Mouse (Mus musculus): ENCODE measurements around the gene Rasl10a. TPM values are rescaled to one million over a fixed set of nuclear protein-coding genes. Genes with fewer than 3 reads are reported as not detected.

Gene Rasl10a
- polyA plus RNA-seq, 1 experiment from 2014 or later = 0.75 TPM

GRCm38 (mm10) chr11:5042645-5043381 is 15.1 kb upstream of the Rasl10a start:
- DNase-seq (ENCODE audit: low spot score) (no peak), ATAC-seq (replicated peaks; ENCODE audit: low FRiP score) (no peak)
- 80% methylated on average over 8 of the region's 8 CpGs for WGBS
- Histone ChIP-seq H3K36me3 (ENCODE audit: control insufficient read depth, insufficient read depth, low read length) (peaks cover 33% of the 10 kb centered on the region), H3K9me3 (ENCODE audit: control insufficient read depth, low read length) (no peaks in the 10 kb centered on the region), H3K9ac (ENCODE audit: low read depth, low read length) (no peak overlapping the region), H3K27me3 (replicated peaks; ENCODE audit: control insufficient read depth, insufficient read depth, low read length) (no peaks in the 10 kb centered on the region), H3K4me2 (no peak overlapping the region), H3K4me3 (ENCODE audit: low read depth, low read length) (no peak overlapping the region), H3K27ac (ENCODE audit: low read depth, low read length) (no peak overlapping the region), H3K4me1 (replicated peaks; ENCODE audit: control insufficient read depth, insufficient read depth, low read length) (no peaks in the 10 kb centered on the region)

GRCm38 (mm10) chr11:5046321-5046926 is 11.5 kb upstream of the Rasl10a start:
- Histone ChIP-seq H3K9me3 (ENCODE audit: control insufficient read depth, low read length) (no peaks in the 10 kb centered on the region), H3K27ac (ENCODE audit: low read depth, low read length) (no peak overlapping the region), H3K27me3 (replicated peaks; ENCODE audit: control insufficient read depth, insufficient read depth, low read length) (no peaks in the 10 kb centered on the region), H3K4me1 (replicated peaks; ENCODE audit: control insufficient read depth, insufficient read depth, low read length) (no peaks in the 10 kb centered on the region), H3K4me2 (no peak overlapping the region), H3K4me3 (ENCODE audit: low read depth, low read length) (no peak overlapping the region), H3K36me3 (ENCODE audit: control insufficient read depth, insufficient read depth, low read length) (peaks cover 10% of the 10 kb centered on the region), H3K9ac (ENCODE audit: low read depth, low read length) (no peak overlapping the region)
- no peak for ATAC-seq (replicated peaks; ENCODE audit: low FRiP score)
- no peak for DNase-seq (ENCODE audit: low spot score)
- WGBS = 43% methylated on average over 12 of the region's 12 CpGs

- ATAC-seq (replicated peaks; ENCODE audit: low FRiP score) = no peak
- Histone ChIP-seq H3K36me3 (ENCODE audit: control insufficient read depth, insufficient read depth, low read length) (no peaks in the 10 kb centered on the region), H3K4me2 (no peak overlapping the region), H3K27ac (ENCODE audit: low read depth, low read length) (no peak overlapping the region), H3K4me3 (ENCODE audit: low read depth, low read length) (no peak overlapping the region), H3K9me3 (ENCODE audit: control insufficient read depth, low read length) (no peaks in the 10 kb centered on the region), H3K4me1 (replicated peaks; ENCODE audit: control insufficient read depth, insufficient read depth, low read length) (no peaks in the 10 kb centered on the region), H3K27me3 (replicated peaks; ENCODE audit: control insufficient read depth, insufficient read depth, low read length) (peaks cover 14% of the 10 kb centered on the region), H3K9ac (ENCODE audit: low read depth, low read length) (no peak overlapping the region)
- WGBS = 86% methylated on average over 10 of the region's 10 CpGs
- DNase-seq (ENCODE audit: low spot score) = no peak
Measured at GRCm38 (mm10) chr11:5051629-5052028, 6.3 kb upstream of the Rasl10a start.

- ATAC-seq (replicated peaks; ENCODE audit: low FRiP score) (no peak), DNase-seq (ENCODE audit: low spot score) (no peak)
- WGBS = 68% methylated on average over 10 of the region's 10 CpGs
- no peak overlapping the region for H3K27ac ChIP-seq (ENCODE audit: low read depth, low read length)
- H3K27me3 ChIP-seq (replicated peaks; ENCODE audit: control insufficient read depth, insufficient read depth, low read length) = peaks cover 21% of the 10 kb centered on the region
- H3K4me1 ChIP-seq (replicated peaks; ENCODE audit: control insufficient read depth, insufficient read depth, low read length) = no peaks in the 10 kb centered on the region
- H3K9me3 ChIP-seq (ENCODE audit: control insufficient read depth, low read length) = no peaks in the 10 kb centered on the region
- no peak overlapping the region for H3K9ac ChIP-seq (ENCODE audit: low read depth, low read length)
- H3K36me3 ChIP-seq (ENCODE audit: control insufficient read depth, insufficient read depth, low read length) = no peaks in the 10 kb centered on the region
- H3K4me3 ChIP-seq (ENCODE audit: low read depth, low read length) = no peak overlapping the region
- H3K4me2 ChIP-seq = no peak overlapping the region
Measured at GRCm38 (mm10) chr11:5052200-5052854, 5.6 kb upstream of the Rasl10a start.

- H3K4me3 ChIP-seq (ENCODE audit: low read depth, low read length) = no peak overlapping the region
- 0 out of 2 replicates have a peak, but pooled peaks have one; percentile 38 for ATAC-seq (replicated peaks; ENCODE audit: low FRiP score)
- WGBS = 77% methylated on average over 14 of the region's 14 CpGs
- H3K9me3 ChIP-seq (ENCODE audit: control insufficient read depth, low read length) = no peaks in the 10 kb centered on the region
- no peak overlapping the region for H3K9ac ChIP-seq (ENCODE audit: low read depth, low read length)
- no peaks in the 10 kb centered on the region for H3K36me3 ChIP-seq (ENCODE audit: control insufficient read depth, insufficient read depth, low read length)
- DNase-seq (ENCODE audit: low spot score) = no peak
- H3K4me2 ChIP-seq = no peak overlapping the region
- peaks cover 12% of the 10 kb centered on the region; the same call in 1 of the 2 replicates for H3K4me1 ChIP-seq (replicated peaks; ENCODE audit: control insufficient read depth, insufficient read depth, low read length)
- peaks cover 39% of the 10 kb centered on the region for H3K27me3 ChIP-seq (replicated peaks; ENCODE audit: control insufficient read depth, insufficient read depth, low read length)
- H3K27ac ChIP-seq (ENCODE audit: low read depth, low read length) = no peak overlapping the region
Measured at GRCm38 (mm10) chr11:5054151-5054550, 3.8 kb upstream of the Rasl10a start.

- WGBS = 69% methylated on average over 6 of the region's 6 CpGs
Measured at GRCm38 (mm10) chr11:5054874-5055273, 3.1 kb upstream of the Rasl10a start.

GRCm38 (mm10) chr11:5055945-5056938 is 1.7 kb upstream of the Rasl10a start:
- WGBS = 44% methylated on average over 23 of the region's 23 CpGs
- H3K4me2 ChIP-seq = no peak overlapping the region
- no peak overlapping the region for H3K4me3 ChIP-seq (ENCODE audit: low read depth, low read length)
- peaks cover 60% of the 10 kb centered on the region for H3K27me3 ChIP-seq (replicated peaks; ENCODE audit: control insufficient read depth, insufficient read depth, low read length)
- no peak overlapping the region for H3K27ac ChIP-seq (ENCODE audit: low read depth, low read length)
- no peaks in the 10 kb centered on the region for H3K36me3 ChIP-seq (ENCODE audit: control insufficient read depth, insufficient read depth, low read length)
- H3K9ac ChIP-seq (ENCODE audit: low read depth, low read length) = no peak overlapping the region
- DNase-seq (ENCODE audit: low spot score) (no peak), ATAC-seq (replicated peaks; ENCODE audit: low FRiP score) (no peak)
- H3K4me1 ChIP-seq (replicated peaks; ENCODE audit: control insufficient read depth, insufficient read depth, low read length) = peaks cover 21% of the 10 kb centered on the region
- no peaks in the 10 kb centered on the region for H3K9me3 ChIP-seq (ENCODE audit: control insufficient read depth, low read length)

More at GRCm38 (mm10) chr11:5054874-5055273, 3.1 kb upstream of the Rasl10a start:
- Histone ChIP-seq H3K36me3 (ENCODE audit: control insufficient read depth, insufficient read depth, low read length) (no peaks in the 10 kb centered on the region), H3K27me3 (replicated peaks; ENCODE audit: control insufficient read depth, insufficient read depth, low read length) (peaks cover 46% of the 10 kb centered on the region), H3K4me2 (no peak overlapping the region), H3K4me1 (replicated peaks; ENCODE audit: control insufficient read depth, insufficient read depth, low read length) (peaks cover 18% of the 10 kb centered on the region; the same call in 1 of the 2 replicates), H3K27ac (ENCODE audit: low read depth, low read length) (no peak overlapping the region), H3K9me3 (ENCODE audit: control insufficient read depth, low read length) (no peaks in the 10 kb centered on the region), H3K9ac (ENCODE audit: low read depth, low read length) (no peak overlapping the region), H3K4me3 (ENCODE audit: low read depth, low read length) (no peak overlapping the region)
- DNase-seq (ENCODE audit: low spot score) (no peak), ATAC-seq (replicated peaks; ENCODE audit: low FRiP score) (no peak)

GRCm38 (mm10) chr11:5057064-5057463 is 864 bp upstream of the Rasl10a start:
- H3K36me3 ChIP-seq (ENCODE audit: control insufficient read depth, insufficient read depth, low read length) = no peaks in the 10 kb centered on the region
- peaks cover 29% of the 10 kb centered on the region for H3K4me1 ChIP-seq (replicated peaks; ENCODE audit: control insufficient read depth, insufficient read depth, low read length)
- DNase-seq (ENCODE audit: low spot score) = no peak
- H3K9me3 ChIP-seq (ENCODE audit: control insufficient read depth, low read length) = no peaks in the 10 kb centered on the region
- WGBS = 66% methylated on average over 8 of the region's 8 CpGs
- H3K4me3 ChIP-seq (ENCODE audit: low read depth, low read length) = no peak overlapping the region
- ATAC-seq (replicated peaks; ENCODE audit: low FRiP score) = no peak
- H3K27ac ChIP-seq (ENCODE audit: low read depth, low read length) = no peak overlapping the region
- no peak overlapping the region for H3K9ac ChIP-seq (ENCODE audit: low read depth, low read length)
- peaks cover 68% of the 10 kb centered on the region for H3K27me3 ChIP-seq (replicated peaks; ENCODE audit: control insufficient read depth, insufficient read depth, low read length)
- no peak overlapping the region for H3K4me2 ChIP-seq

All from liver, embryonic 11.5 days (tissue).